Mouse (Mus musculus) limb, embryonic 13.5 days (tissue): ENCODE data around the gene Hoxd11. TPM values are rescaled to one million over a fixed set of nuclear protein-coding genes. Genes with fewer than 3 reads are reported as not detected.

Experiments
- ATAC-seq: fragments of 200-750 bp; cut with Nextera tagmentation; 2 replicates; pipeline ENCODE4 v1.8.0; 2017; ENCODE audit warnings: low read depth, moderate number of reproducible peaks, moderate TSS enrichment; ENCODE audit not compliant: low FRiP score
- H3K27ac ChIP-seq: fragments of 300-500 bp; sonication (generic); 2 replicates; pipeline ENCODE4 v1.5.1; 2015; ENCODE audit warnings: inconsistent platforms, mild to moderate bottlenecking, moderate library complexity
- H3K27me3 ChIP-seq: fragments of 300-500 bp; sonication (generic); 2 replicates; pipeline ENCODE4 v1.6.1; 2015; ENCODE audit warnings: mild to moderate bottlenecking, inconsistent platforms
- H3K36me3 ChIP-seq: fragments of 300-500 bp; sonication (generic); 2 replicates; pipeline ENCODE4 v1.6.1; 2015; ENCODE audit warnings: inconsistent platforms, mild to moderate bottlenecking, moderate library complexity
- H3K4me1 ChIP-seq: fragments of 300-500 bp; sonication (generic); 2 replicates; pipeline ENCODE4 v1.6.1; 2015; ENCODE audit warnings: inconsistent platforms
- H3K4me2 ChIP-seq: fragments of 300-500 bp; sonication (generic); replicated peaks from 2 replicates; pipeline ENCODE4 v1.6.1; 2015; ENCODE audit warnings: inconsistent platforms, mild to moderate bottlenecking, moderate library complexity
- H3K4me3 ChIP-seq: fragments of 300-500 bp; sonication (generic); 2 replicates; pipeline ENCODE4 v1.5.1; 2015; ENCODE audit warnings: moderate library complexity, mild to moderate bottlenecking, inconsistent platforms
- H3K9ac ChIP-seq: fragments of 300-500 bp; sonication (generic); 2 replicates; pipeline ENCODE4 v1.6.1; 2015; ENCODE audit warnings: mild to moderate bottlenecking, inconsistent platforms
- H3K9me3 ChIP-seq: fragments of 300-500 bp; sonication (generic); 2 replicates; pipeline ENCODE4 v1.6.1; 2016; ENCODE audit warnings: inconsistent platforms
- WGBS: fragments of 180-500 bp; shearing (Covaris S2); methylation state at CpG from one replicate; pipeline ENCODE4 v1.1.7; 2015; 5-methylcytosine and 5-hydroxymethylcytosine counted together
- polyA plus RNA-seq: library from polyadenylated mRNA; unstranded; fragments of >200 nt; fragmentation: Nextera tagmentation; extraction: Ambion mirVana; gene quantifications from 2 replicates; pipeline ENCODE4 v1.2.1, GENCODE M21; 2015

Gene Hoxd11
- polyA plus RNA-seq, 1 experiment from 2014 or later: 19.1 TPM

GRCm38 (mm10) chr2:74709465-74710419 lies 30.4 kb downstream of the Hoxd11 start:
- no peak for ATAC-seq
- 18% methylated on average over 5 of the region's 5 CpGs for WGBS
- no peaks in the 10 kb centered on the region for H3K9me3 ChIP-seq

GRCm38 (mm10) chr2:74710929-74711543 lies 31.7 kb downstream of the Hoxd11 start:
- no peak overlapping the region for H3K9ac ChIP-seq
- no peaks in the 10 kb centered on the region for H3K36me3 ChIP-seq
- peak overlapping the region; percentile 72 for H3K4me2 ChIP-seq
- H3K9me3 ChIP-seq: no peaks in the 10 kb centered on the region
- H3K27ac ChIP-seq: no peak overlapping the region
- H3K4me1 ChIP-seq: peaks cover 24% of the 10 kb centered on the region
- peaks cover 95% of the 10 kb centered on the region for H3K27me3 ChIP-seq
- 1% methylated on average over 16 of the region's 16 CpGs for WGBS
- no peak for ATAC-seq
- peak overlapping the region; percentile 53 for H3K4me3 ChIP-seq

More at GRCm38 (mm10) chr2:74709465-74710419, 30.4 kb downstream of the Hoxd11 start:
- Histone ChIP-seq H3K36me3 (no peaks in the 10 kb centered on the region), H3K4me3 (no peak overlapping the region), H3K9ac (no peak overlapping the region), H3K27ac (no peak overlapping the region), H3K4me2 (no peak overlapping the region), H3K27me3 (peaks cover 93% of the 10 kb centered on the region), H3K4me1 (peaks cover 24% of the 10 kb centered on the region)

GRCm38 (mm10) chr2:74711721-74712621 lies 32.6 kb downstream of the Hoxd11 start, which contains the start of the genes Hoxd3 and Hoxd4:
Gene Hoxd3, plus strand, starts transcription at chr2:74711927.
Gene Hoxd4, plus strand, starts transcription at chr2:74711929.
- H3K9ac ChIP-seq: peak within 1 kb of the TSS; percentile 69
- peaks cover 96% of the 10 kb centered on the region for H3K27me3 ChIP-seq
- H3K27ac ChIP-seq: peak within 1 kb of the TSS; percentile 58
- WGBS: under 1% methylated on average over 65 of the region's 65 CpGs
- H3K9me3 ChIP-seq: no peaks in the 10 kb centered on the region
- 0 out of 2 replicates have a peak, but pooled peaks have one; percentile 34 for ATAC-seq
- H3K4me3 ChIP-seq: peak within 1 kb of the TSS; percentile 53
- no peaks in the 10 kb centered on the region for H3K36me3 ChIP-seq
- H3K4me1 ChIP-seq: peaks cover 27% of the 10 kb centered on the region
- H3K4me2 ChIP-seq: peak within 1 kb of the TSS; percentile 72

GRCm38 (mm10) chr2:74713239-74714150 lies 34.1 kb downstream of the Hoxd11 start:
- no peak for ATAC-seq
- Histone ChIP-seq H3K27me3 (peaks cover 97% of the 10 kb centered on the region), H3K9ac (no peak overlapping the region), H3K4me2 (peak overlapping the region; percentile 72), H3K9me3 (no peaks in the 10 kb centered on the region), H3K4me3 (peak overlapping the region; percentile 53), H3K27ac (no peak overlapping the region), H3K36me3 (no peaks in the 10 kb centered on the region), H3K4me1 (peaks cover 27% of the 10 kb centered on the region)
- 4% methylated on average over 19 of the region's 19 CpGs for WGBS

- no peak for ATAC-seq
- H3K36me3 ChIP-seq: no peaks in the 10 kb centered on the region
- H3K27ac ChIP-seq: no peak overlapping the region
- H3K4me3 ChIP-seq: peak overlapping the region; percentile 11
- peaks cover 97% of the 10 kb centered on the region for H3K27me3 ChIP-seq
- H3K4me2 ChIP-seq: peak overlapping the region; percentile 72
- no peak overlapping the region for H3K9ac ChIP-seq
- H3K9me3 ChIP-seq: no peaks in the 10 kb centered on the region
- peaks cover 27% of the 10 kb centered on the region for H3K4me1 ChIP-seq
- 4% methylated on average over 18 of the region's 18 CpGs for WGBS
Observed at GRCm38 (mm10) chr2:74714156-74714789, 34.9 kb downstream of the Hoxd11 start.

- peaks cover 27% of the 10 kb centered on the region for H3K4me1 ChIP-seq
- H3K27ac ChIP-seq: no peak overlapping the region
- ATAC-seq: no peak
- peak overlapping the region; percentile 11; the same call in 1 of the 2 replicates for H3K4me3 ChIP-seq
- H3K36me3 ChIP-seq: no peaks in the 10 kb centered on the region
- H3K9ac ChIP-seq: 0 out of 2 replicates have a peak overlapping the region, but pooled peaks have one; percentile 4
- peak overlapping the region; percentile 72 for H3K4me2 ChIP-seq
- H3K27me3 ChIP-seq: peaks cover 97% of the 10 kb centered on the region
- no peaks in the 10 kb centered on the region for H3K9me3 ChIP-seq
- under 1% methylated on average over 14 of the region's 14 CpGs for WGBS
Observed at GRCm38 (mm10) chr2:74714881-74715280, 35.5 kb downstream of the Hoxd11 start.

- peak overlapping the region; percentile 72 for H3K4me2 ChIP-seq
- no peaks in the 10 kb centered on the region for H3K9me3 ChIP-seq
- ATAC-seq: peak; percentile 62
- H3K4me1 ChIP-seq: peaks cover 27% of the 10 kb centered on the region
- no peak overlapping the region for H3K27ac ChIP-seq
- H3K9ac ChIP-seq: no peak overlapping the region
- H3K4me3 ChIP-seq: peak overlapping the region; percentile 34
- WGBS: 3% methylated on average over 26 of the region's 26 CpGs
- peaks cover 97% of the 10 kb centered on the region for H3K27me3 ChIP-seq
- H3K36me3 ChIP-seq: no peaks in the 10 kb centered on the region
Observed at GRCm38 (mm10) chr2:74715504-74716241, 36.3 kb downstream of the Hoxd11 start.

GRCm38 (mm10) chr2:74720384-74720783 lies 41.0 kb downstream of the Hoxd11 start:
- no peak overlapping the region for H3K4me3 ChIP-seq
- WGBS: 17% methylated on average over 2 of the region's 2 CpGs
- no peaks in the 10 kb centered on the region for H3K9me3 ChIP-seq
- no peaks in the 10 kb centered on the region for H3K36me3 ChIP-seq
- peaks cover 21% of the 10 kb centered on the region for H3K4me1 ChIP-seq
- H3K27me3 ChIP-seq: peaks cover 100% of the 10 kb centered on the region
- no peak overlapping the region for H3K9ac ChIP-seq
- no peak overlapping the region for H3K4me2 ChIP-seq
- H3K27ac ChIP-seq: no peak overlapping the region
- ATAC-seq: no peak

- no peak overlapping the region for H3K9ac ChIP-seq
- no peak overlapping the region for H3K4me2 ChIP-seq
- H3K4me3 ChIP-seq: no peak overlapping the region
- H3K27me3 ChIP-seq: peaks cover 100% of the 10 kb centered on the region
- no peak for ATAC-seq
- H3K4me1 ChIP-seq: peaks cover 19% of the 10 kb centered on the region
- no peak overlapping the region for H3K27ac ChIP-seq
- H3K36me3 ChIP-seq: no peaks in the 10 kb centered on the region
- 14% methylated on average over 5 of the region's 5 CpGs for WGBS
- no peaks in the 10 kb centered on the region for H3K9me3 ChIP-seq
Observed at GRCm38 (mm10) chr2:74720955-74721491, 41.7 kb downstream of the Hoxd11 start.

GRCm38 (mm10) chr2:74721882-74722281 lies 42.5 kb downstream of the Hoxd11 start:
- peaks cover 100% of the 10 kb centered on the region for H3K27me3 ChIP-seq
- 5% methylated on average over 6 of the region's 6 CpGs for WGBS
- H3K4me1 ChIP-seq: peaks cover 15% of the 10 kb centered on the region
- ATAC-seq: no peak
- no peaks in the 10 kb centered on the region for H3K9me3 ChIP-seq
- no peak overlapping the region for H3K4me3 ChIP-seq
- no peak overlapping the region for H3K4me2 ChIP-seq
- H3K9ac ChIP-seq: no peak overlapping the region
- H3K36me3 ChIP-seq: no peaks in the 10 kb centered on the region
- H3K27ac ChIP-seq: no peak overlapping the region
